Mouse (Mus musculus) monocyte, adult 5-6 weeks (primary cell): ENCODE results near the gene Rnf149. TPM values are rescaled to one million over a fixed set of nuclear protein-coding genes. Genes with fewer than 3 reads are reported as not detected.

Source experiments
- total RNA-seq: library from RNA; stranded (forward); fragments of 200-1000, 200-491, 200-594 nt; gene quantifications from 3 replicates; pipeline ENCODE4 v1.2.3, GENCODE M21; 2017

Rnf149 gene
- total RNA-seq, 1 experiment from 2014 or later, result 430 TPM

Other genes with a start within 250 kb of the Rnf149 start
- 264 to 334 TPM (median 266 TPM) in 3 replicates for gene Rpl31, start 209.6 kb downstream of the Rnf149 start, total RNA-seq
- 39.0 to 79.2 TPM (median 41.9 TPM) in 3 replicates for gene Tbc1d8, start 98.7 kb downstream of the Rnf149 start, total RNA-seq
- gene Cnot11, start 42.4 kb downstream of the Rnf149 start, total RNA-seq, result 23.9 to 27.3 TPM (median 24.0 TPM) in 3 replicates
- gene Creg2, start 74.1 kb upstream of the Rnf149 start, total RNA-seq, result 0.19 to 0.38 TPM in 2 of 3 replicates, not detected in the other
- gene Rfx8, start 143.6 kb upstream of the Rnf149 start, total RNA-seq, result 0.67 TPM in 1 of 3 replicates, not detected in the others
- gene Gm3646, start 227.9 kb upstream of the Rnf149 start, total RNA-seq, result not detected in 3 replicates